Mouse (Mus musculus) heart, embryonic 15.5 days (tissue): Measurements from ENCODE around the gene Lgr4. TPM values are rescaled to one million over a fixed set of nuclear protein-coding genes. Genes with fewer than 3 reads are reported as not detected.

Experiments
- ATAC-seq: fragments of 200-750 bp; cut with Nextera tagmentation; replicated peaks from 2 replicates; pipeline ENCODE4 v1.8.0; 2017; ENCODE audit warnings: low read depth, moderate TSS enrichment; ENCODE audit not compliant: insufficient number of reproducible peaks, insufficient read depth, low FRiP score
- H3K27ac ChIP-seq: fragments of 300-500 bp; sonication (generic); 2 replicates; pipeline ENCODE4 v1.5.1; 2015; ENCODE audit warnings: mild to moderate bottlenecking, inconsistent platforms
- H3K27me3 ChIP-seq: fragments of 300-500 bp; sonication (generic); 2 replicates; pipeline ENCODE4 v1.6.1; 2015; ENCODE audit warnings: inconsistent platforms
- H3K36me3 ChIP-seq: fragments of 300-500 bp; sonication (generic); 2 replicates; pipeline ENCODE4 v1.6.1; 2015; ENCODE audit warnings: mild to moderate bottlenecking, inconsistent platforms
- H3K4me1 ChIP-seq: fragments of 300-500 bp; sonication (generic); replicated peaks from 2 replicates; pipeline ENCODE4 v1.6.1; 2015; ENCODE audit warnings: inconsistent platforms
- H3K4me2 ChIP-seq: fragments of 300-500 bp; sonication (generic); 2 replicates; pipeline ENCODE4 v1.6.1; 2015; ENCODE audit warnings: inconsistent platforms, mild to moderate bottlenecking, moderate library complexity
- H3K4me3 ChIP-seq: fragments of 300-500 bp; sonication (generic); 2 replicates; pipeline ENCODE4 v1.5.1; 2015; ENCODE audit warnings: mild to moderate bottlenecking, inconsistent platforms
- H3K9ac ChIP-seq: fragments of 300-500 bp; sonication (generic); 2 replicates; pipeline ENCODE4 v1.6.1; 2015; ENCODE audit warnings: mild to moderate bottlenecking, inconsistent platforms
- H3K9me3 ChIP-seq: fragments of 300-500 bp; sonication (generic); replicated peaks from 2 replicates; pipeline ENCODE4 v1.6.1; 2016; ENCODE audit warnings: inconsistent platforms
- WGBS: fragments of 180-500 bp; shearing (Covaris S2); methylation state at CpG from one replicate; pipeline ENCODE4 v1.1.7; 2015; ENCODE audit warnings: mixed read lengths; 5-methylcytosine and 5-hydroxymethylcytosine counted together
- polyA plus RNA-seq: library from polyadenylated mRNA; unstranded; fragments of >200 nt; fragmentation: Nextera tagmentation; extraction: Ambion mirVana; gene quantifications from 2 replicates; pipeline ENCODE4 v1.2.1, GENCODE M21; 2015

The Lgr4 gene
- polyA plus RNA-seq, 1 experiment from 2014 or later: 11.3 TPM

DNA sequence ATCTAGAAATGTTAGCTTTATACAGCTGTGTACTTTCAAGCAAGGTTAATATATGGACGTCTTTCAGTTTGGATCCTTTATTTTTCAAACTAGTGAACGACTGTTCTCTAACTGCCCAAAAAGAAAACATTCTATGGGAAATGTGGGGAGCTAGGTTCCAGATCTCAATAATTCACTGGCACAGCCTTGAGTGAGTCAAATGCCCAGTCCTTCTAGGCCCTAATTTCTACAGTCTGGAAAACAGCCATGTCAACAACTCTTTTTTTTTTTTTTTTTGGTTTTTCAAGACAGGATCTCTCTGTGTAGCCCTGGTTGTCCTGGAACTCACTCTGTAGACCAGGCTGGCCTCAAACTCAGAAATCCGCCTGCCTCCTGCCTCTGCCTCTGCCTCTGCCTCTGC lies 4.9 kb downstream of the Lgr4 start:
- H3K4me1 ChIP-seq: peaks cover 29% of the 10 kb centered on the region
- no peak overlapping the region for H3K4me3 ChIP-seq
- H3K9ac ChIP-seq: no peak overlapping the region
- H3K27me3 ChIP-seq: no peaks in the 10 kb centered on the region
- H3K36me3 ChIP-seq: no peaks in the 10 kb centered on the region; the same call in 1 of the 2 replicates
- WGBS: 87% methylated on average over 3 of the region's 3 CpGs
- H3K4me2 ChIP-seq: no peak overlapping the region
- ATAC-seq: no peak
- no peaks in the 10 kb centered on the region for H3K9me3 ChIP-seq
- H3K27ac ChIP-seq: no peak overlapping the region

DNA sequence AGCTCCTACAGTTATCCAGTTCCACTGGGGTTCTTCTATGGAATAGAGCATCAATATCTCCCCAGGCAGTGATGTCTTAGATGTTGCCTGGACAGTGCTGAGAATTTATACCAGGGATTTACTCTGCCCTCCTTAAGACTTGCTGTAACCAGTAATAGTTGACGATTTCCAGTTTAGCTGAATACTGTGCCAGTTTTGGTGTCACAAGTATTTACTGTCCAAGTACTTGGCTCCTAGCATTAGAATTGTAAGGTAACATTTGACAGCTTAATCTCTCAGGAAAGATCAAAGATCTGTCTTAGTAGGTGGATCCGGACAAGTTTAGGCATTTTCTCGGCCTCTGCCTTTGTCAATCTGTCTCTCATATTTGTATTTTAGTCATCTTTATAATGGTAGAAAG lies 5.6 kb downstream of the Lgr4 start:
- no peak for ATAC-seq
- H3K27ac ChIP-seq: no peak overlapping the region
- H3K9me3 ChIP-seq: no peaks in the 10 kb centered on the region
- no peaks in the 10 kb centered on the region; the same call in 1 of the 2 replicates for H3K36me3 ChIP-seq
- peaks cover 31% of the 10 kb centered on the region for H3K4me1 ChIP-seq
- no peak overlapping the region for H3K4me2 ChIP-seq
- no peak overlapping the region for H3K9ac ChIP-seq
- H3K4me3 ChIP-seq: no peak overlapping the region
- 77% methylated on average over 3 of the region's 3 CpGs for WGBS
- no peaks in the 10 kb centered on the region for H3K27me3 ChIP-seq

DNA sequence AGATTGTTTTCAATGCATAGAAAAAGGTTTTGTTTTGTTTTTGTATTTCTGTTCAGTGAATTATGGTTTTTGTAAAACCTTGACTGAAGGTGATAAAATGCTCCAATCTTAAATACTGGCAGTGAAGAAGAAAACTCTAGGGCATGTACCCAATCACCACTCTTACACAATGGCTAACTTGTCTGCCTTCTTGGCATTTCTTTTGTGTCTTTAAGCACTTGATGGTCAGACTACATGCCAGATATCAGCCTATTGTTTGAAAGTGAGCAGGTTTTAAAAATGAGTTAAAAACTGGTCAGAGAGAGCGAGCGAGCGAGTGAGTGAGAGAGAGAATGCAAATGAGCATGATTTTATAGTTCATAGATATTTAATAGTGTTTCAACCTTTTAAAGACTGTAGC lies 6.5 kb downstream of the Lgr4 start:
- Histone ChIP-seq H3K4me2 (no peak overlapping the region), H3K27ac (no peak overlapping the region), H3K27me3 (no peaks in the 10 kb centered on the region), H3K4me1 (peaks cover 29% of the 10 kb centered on the region), H3K4me3 (no peak overlapping the region), H3K9me3 (no peaks in the 10 kb centered on the region), H3K9ac (no peak overlapping the region), H3K36me3 (no peaks in the 10 kb centered on the region; the same call in 1 of the 2 replicates)
- no peak for ATAC-seq
- 86% methylated on average over 3 of the region's 3 CpGs for WGBS

DNA sequence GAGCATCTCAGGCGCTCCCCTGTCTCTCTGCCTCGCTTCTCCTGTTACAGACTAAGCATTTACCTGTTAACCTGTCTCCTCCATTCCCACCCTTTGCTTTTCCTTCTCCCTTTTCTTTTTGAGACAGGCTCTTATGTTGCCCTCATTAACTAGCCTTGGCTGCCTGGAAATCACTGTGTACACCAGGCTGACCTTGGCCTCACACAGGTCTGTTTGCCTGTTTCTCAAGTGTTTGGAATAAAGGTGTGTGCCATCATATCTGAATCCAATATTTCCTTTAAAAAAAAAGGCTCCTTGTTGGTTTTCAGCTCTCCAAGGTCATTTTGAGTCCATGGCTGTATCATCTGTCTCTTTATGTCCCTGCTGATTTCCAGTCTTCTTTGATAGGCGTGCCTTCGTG lies 9.5 kb downstream of the Lgr4 start:
- no peak for ATAC-seq
- Histone ChIP-seq H3K27me3 (no peaks in the 10 kb centered on the region), H3K9ac (no peak overlapping the region), H3K4me2 (no peak overlapping the region), H3K27ac (no peak overlapping the region), H3K4me1 (peaks cover 12% of the 10 kb centered on the region), H3K9me3 (no peaks in the 10 kb centered on the region), H3K36me3 (no peaks in the 10 kb centered on the region; the same call in 1 of the 2 replicates), H3K4me3 (no peak overlapping the region)
- WGBS: 89% methylated on average over 4 of the region's 4 CpGs

DNA sequence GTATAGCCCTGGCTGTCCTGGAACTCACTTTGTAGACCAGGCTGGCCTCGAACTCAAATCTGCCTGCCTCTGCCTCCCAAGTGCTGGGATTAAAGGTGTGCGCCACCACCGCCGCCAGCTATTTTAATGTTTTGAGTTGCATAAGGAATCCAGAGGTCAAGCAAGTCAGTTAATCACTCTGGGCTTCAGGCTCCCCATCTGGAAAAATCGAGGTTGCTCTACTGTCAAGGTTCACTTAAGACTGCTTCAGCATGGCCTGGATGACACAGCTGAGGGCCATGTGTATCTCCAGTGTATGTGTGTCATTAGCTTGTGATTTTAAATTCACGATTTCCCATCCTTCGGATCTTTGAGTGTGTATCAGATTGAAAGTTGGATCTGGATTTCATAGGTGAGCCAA lies 10.0 kb downstream of the Lgr4 start:
- Histone ChIP-seq H3K4me3 (no peak overlapping the region), H3K4me2 (no peak overlapping the region), H3K9me3 (no peaks in the 10 kb centered on the region), H3K36me3 (no peaks in the 10 kb centered on the region; the same call in 1 of the 2 replicates), H3K27me3 (no peaks in the 10 kb centered on the region), H3K27ac (no peak overlapping the region), H3K4me1 (peaks cover 17% of the 10 kb centered on the region), H3K9ac (no peak overlapping the region)
- ATAC-seq: no peak
- WGBS: 87% methylated on average over 7 of the region's 7 CpGs

DNA sequence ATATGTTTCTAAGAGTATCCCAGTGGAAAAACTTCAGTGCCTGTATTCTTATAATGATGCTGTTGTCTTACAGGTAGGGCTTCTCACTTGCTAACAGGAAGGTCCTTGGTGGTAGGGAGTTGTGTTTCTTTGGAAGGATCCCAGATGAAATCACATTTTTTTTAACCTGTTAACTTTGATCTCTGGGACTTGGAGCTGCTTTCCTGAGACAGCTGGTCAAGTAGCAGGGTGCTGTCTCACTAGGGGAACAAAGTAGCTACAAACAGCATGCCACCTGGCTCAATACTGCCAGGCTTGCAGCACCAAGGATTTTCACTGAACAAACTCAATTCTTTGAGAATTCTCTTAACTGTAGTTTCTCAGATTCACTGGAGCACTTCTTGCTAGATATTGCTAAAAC lies 10.4 kb downstream of the Lgr4 start:
- H3K9ac ChIP-seq: no peak overlapping the region
- no peak overlapping the region for H3K27ac ChIP-seq
- no peaks in the 10 kb centered on the region for H3K27me3 ChIP-seq
- peaks cover 21% of the 10 kb centered on the region for H3K4me1 ChIP-seq
- no peaks in the 10 kb centered on the region; the same call in 1 of the 2 replicates for H3K36me3 ChIP-seq
- no peak for ATAC-seq
- H3K4me2 ChIP-seq: no peak overlapping the region
- no peak overlapping the region for H3K4me3 ChIP-seq
- no peaks in the 10 kb centered on the region for H3K9me3 ChIP-seq

DNA sequence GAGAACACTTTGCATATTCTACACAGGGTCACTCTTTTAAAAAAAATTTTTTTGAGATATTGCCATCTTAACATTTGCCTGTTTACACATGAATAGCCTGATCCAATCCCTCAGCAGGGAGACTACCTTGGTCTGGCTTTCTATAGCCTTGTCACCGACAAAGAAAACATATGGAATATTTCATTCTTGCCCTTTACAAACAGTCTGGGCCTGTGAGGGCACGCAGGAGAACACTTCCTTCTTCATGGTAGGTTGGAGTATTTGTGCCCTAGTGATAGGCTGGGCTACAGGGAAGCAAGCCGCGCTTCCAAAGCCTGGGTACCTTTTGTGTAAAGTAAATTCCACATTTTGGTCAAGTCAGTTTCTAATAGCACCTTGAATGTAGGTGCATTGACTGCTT lies 11.3 kb downstream of the Lgr4 start:
- ATAC-seq: no peak
- 53% methylated on average over 4 of the region's 4 CpGs for WGBS
- H3K9ac ChIP-seq: no peak overlapping the region
- H3K9me3 ChIP-seq: no peaks in the 10 kb centered on the region
- H3K4me3 ChIP-seq: no peak overlapping the region
- no peaks in the 10 kb centered on the region; the same call in 1 of the 2 replicates for H3K36me3 ChIP-seq
- H3K4me1 ChIP-seq: peaks cover 27% of the 10 kb centered on the region
- H3K27me3 ChIP-seq: no peaks in the 10 kb centered on the region
- no peak overlapping the region for H3K27ac ChIP-seq
- H3K4me2 ChIP-seq: no peak overlapping the region

DNA sequence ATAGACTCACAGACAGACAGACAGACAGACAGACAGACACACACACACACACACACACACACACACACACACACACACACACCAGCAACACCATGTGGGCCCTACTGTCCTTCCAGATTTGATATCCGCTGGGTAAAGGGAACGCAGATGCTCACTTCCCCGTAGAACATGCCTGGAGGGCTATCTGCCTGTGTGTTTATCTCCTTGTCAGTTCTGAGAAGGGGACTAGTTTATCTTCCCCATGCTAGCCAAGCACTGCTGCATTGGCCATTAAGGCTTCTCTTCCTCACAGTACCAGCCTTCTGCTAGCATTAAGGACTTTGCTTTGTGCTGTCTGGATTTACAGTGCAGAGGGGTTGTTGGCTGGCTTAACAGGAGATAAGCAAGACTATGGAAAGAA lies 11.8 kb downstream of the Lgr4 start:
- ATAC-seq: 0 out of 2 replicates have a peak, but pooled peaks have one; percentile 39
- peaks cover 31% of the 10 kb centered on the region for H3K4me1 ChIP-seq
- no peaks in the 10 kb centered on the region for H3K27me3 ChIP-seq
- H3K4me2 ChIP-seq: no peak overlapping the region
- H3K9me3 ChIP-seq: no peaks in the 10 kb centered on the region
- WGBS: 39% methylated on average over 3 of the region's 3 CpGs
- no peak overlapping the region for H3K4me3 ChIP-seq
- no peak overlapping the region for H3K27ac ChIP-seq
- H3K36me3 ChIP-seq: no peaks in the 10 kb centered on the region; the same call in 1 of the 2 replicates
- H3K9ac ChIP-seq: no peak overlapping the region

DNA sequence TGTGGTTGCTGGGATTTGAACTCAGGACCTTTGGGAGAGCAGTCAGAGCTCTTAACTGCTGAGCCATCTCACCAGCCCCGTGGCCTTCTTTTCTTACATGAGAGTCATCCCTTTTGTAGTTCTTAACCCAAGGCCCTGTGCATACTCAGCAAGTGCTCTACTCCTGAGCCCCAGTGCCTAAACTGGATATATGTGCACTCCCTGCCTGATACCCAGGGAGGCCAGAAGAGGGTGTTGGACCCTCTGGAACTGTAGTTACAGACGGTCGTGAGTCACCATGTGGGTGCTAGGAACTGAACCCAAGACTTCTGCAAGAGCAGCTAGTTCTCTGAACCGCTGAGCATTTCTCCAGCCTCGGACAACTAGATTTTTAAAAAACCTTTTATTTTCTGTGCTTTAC lies 12.9 kb downstream of the Lgr4 start:
- Histone ChIP-seq H3K4me3 (no peak overlapping the region), H3K9me3 (no peaks in the 10 kb centered on the region), H3K4me1 (peaks cover 37% of the 10 kb centered on the region), H3K9ac (no peak overlapping the region), H3K27ac (no peak overlapping the region), H3K36me3 (no peaks in the 10 kb centered on the region; the same call in 1 of the 2 replicates), H3K4me2 (no peak overlapping the region), H3K27me3 (no peaks in the 10 kb centered on the region)
- no peak for ATAC-seq
- WGBS: 93% methylated on average over 5 of the region's 5 CpGs

DNA sequence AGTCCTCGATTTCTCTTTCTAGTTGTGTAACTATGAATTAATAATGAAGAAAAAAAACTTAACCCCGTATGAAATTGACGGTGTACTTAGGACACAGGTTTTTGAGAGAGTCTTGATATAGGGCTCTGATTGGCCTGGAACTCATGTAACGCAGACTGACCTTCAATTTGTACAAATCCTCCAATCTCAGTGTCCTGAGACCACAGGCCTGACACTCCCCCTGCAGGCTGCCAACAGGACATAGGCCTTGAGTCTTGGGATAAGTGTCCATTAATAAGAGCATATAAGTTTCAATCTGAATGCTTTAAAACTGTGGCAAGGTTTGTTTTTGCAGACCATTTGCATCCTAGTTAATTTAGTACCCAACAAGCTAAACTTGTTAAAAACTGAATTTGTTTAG lies 13.3 kb downstream of the Lgr4 start:
- Histone ChIP-seq H3K9me3 (no peaks in the 10 kb centered on the region), H3K4me1 (peaks cover 38% of the 10 kb centered on the region), H3K4me3 (no peak overlapping the region), H3K36me3 (no peaks in the 10 kb centered on the region; the same call in 1 of the 2 replicates), H3K9ac (no peak overlapping the region), H3K27me3 (no peaks in the 10 kb centered on the region), H3K4me2 (no peak overlapping the region), H3K27ac (no peak overlapping the region)
- 90% methylated on average over 4 of the region's 4 CpGs for WGBS
- ATAC-seq: no peak

DNA sequence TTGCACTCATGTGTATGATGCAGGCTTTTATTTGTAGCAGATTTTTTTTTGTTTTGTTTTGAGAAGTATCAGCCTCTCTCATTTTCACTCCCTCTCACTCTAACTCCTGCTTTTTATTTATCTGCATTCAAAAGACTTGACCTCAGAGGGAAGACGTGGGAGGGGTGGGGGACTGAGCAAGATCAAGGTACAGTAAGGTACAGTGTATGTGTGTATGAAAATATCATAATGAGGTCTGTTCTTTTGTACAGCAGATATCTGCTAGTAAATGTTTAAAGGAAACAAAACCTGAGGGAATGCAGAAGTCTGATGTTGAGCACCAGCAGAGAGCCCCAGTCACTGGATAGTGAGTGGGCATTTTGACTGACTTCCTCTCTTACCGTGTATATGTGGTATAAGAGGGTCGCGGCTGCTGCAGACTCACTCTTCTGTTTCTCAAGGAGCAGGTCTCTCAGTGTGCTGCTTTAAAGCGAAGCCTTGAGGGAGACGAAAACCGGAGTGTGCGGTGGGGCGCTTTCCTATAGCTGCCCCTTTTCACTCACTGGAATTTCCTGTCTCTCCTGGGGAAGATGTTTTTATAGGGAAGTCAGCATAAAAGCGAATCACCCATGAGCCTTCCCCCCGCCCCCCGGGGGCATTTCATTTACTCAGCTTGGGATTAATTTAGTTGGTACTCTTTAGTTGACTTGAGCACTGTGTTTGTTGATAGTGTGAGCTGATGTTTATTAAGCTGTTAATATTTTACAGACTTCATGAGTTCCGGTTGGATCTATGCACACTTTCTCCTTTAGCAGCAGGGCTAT lies 14.7 kb downstream of the Lgr4 start:
- WGBS: 49% methylated on average over 13 of the region's 13 CpGs
- Histone ChIP-seq H3K27me3 (no peaks in the 10 kb centered on the region), H3K9ac (no peak overlapping the region)

DNA sequence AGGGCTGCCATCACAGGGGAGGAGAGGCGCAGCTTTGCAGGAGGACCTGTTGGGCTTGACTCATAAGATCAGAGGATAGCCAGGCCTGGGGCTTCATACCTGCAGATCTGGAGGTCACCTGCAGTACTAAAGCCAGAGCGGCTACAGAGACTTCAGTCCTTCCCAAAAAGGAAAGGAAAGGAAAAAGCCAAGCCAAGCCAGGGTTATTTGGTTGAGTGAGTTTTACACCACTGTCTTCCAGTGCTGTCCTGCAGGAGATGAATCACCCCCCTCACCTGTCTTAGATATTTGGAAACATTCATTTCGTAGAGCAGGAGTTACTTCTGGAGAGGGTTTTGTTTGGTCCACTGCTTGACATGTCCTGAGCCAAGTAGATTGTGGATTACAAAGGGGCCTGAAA lies 15.7 kb downstream of the Lgr4 start:
- no peak for ATAC-seq
- Histone ChIP-seq H3K9ac (no peak overlapping the region), H3K27ac (no peak overlapping the region), H3K4me1 (peaks cover 46% of the 10 kb centered on the region), H3K36me3 (no peaks in the 10 kb centered on the region), H3K27me3 (no peaks in the 10 kb centered on the region), H3K4me3 (no peak overlapping the region), H3K4me2 (no peak overlapping the region), H3K9me3 (no peaks in the 10 kb centered on the region)
- 75% methylated on average over 3 of the region's 3 CpGs for WGBS

More for the DNA sequence above, 14.7 kb downstream of the Lgr4 start:
- H3K4me2 ChIP-seq: peak overlapping the region; percentile 42
- H3K4me3 ChIP-seq: 0 out of 2 replicates have a peak overlapping the region, but pooled peaks have one; percentile 8
- ATAC-seq: no peak
- H3K4me1 ChIP-seq: peaks cover 48% of the 10 kb centered on the region
- no peaks in the 10 kb centered on the region for H3K9me3 ChIP-seq
- H3K36me3 ChIP-seq: no peaks in the 10 kb centered on the region
- no peak overlapping the region for H3K27ac ChIP-seq
